Mouse (Mus musculus) heart, adult 9 months (tissue): ENCODE data around the gene Sfmbt1.
A peak's percentile ranks its signal among the peaks of the same experiment; 100 is the strongest.

ENCODE experiments used
- DNase-seq, 2 experiments: peaks; one replicate each; pipeline ENCODE4 v3.0.0; 2022; ENCODE audit warnings: low spot score in 2 of 2

Gene Sfmbt1

GRCm38 (mm10) chr14:30825021-30825475 lies 110.4 kb downstream of the Sfmbt1 start:
- no peak for DNase-seq

GRCm38 (mm10) chr14:30825476-30826131 lies 111.0 kb downstream of the Sfmbt1 start, which contains the start of gene Tmem110:
Gene Tmem110 (plus strand): TSS chr14:30825590.
- peak; percentile 82 to 86 for DNase-seq

GRCm38 (mm10) chr14:30826174-30827140 lies 111.8 kb downstream of the Sfmbt1 start:
- no peak for DNase-seq

- DNase-seq = no peak
These were observed 112.8 kb downstream of the Sfmbt1 start for GRCm38 (mm10) chr14:30827480-30827879.

- DNase-seq = peak; percentile 34 to 61
These were observed 113.4 kb downstream of the Sfmbt1 start for GRCm38 (mm10) chr14:30828077-30828476.

GRCm38 (mm10) chr14:30828635-30829460 lies 114.2 kb downstream of the Sfmbt1 start:
- DNase-seq = peak; percentile 81

GRCm38 (mm10) chr14:30837416-30837996 lies 122.9 kb downstream of the Sfmbt1 start:
- peak in 1 of 2 experiments; percentile 20 for DNase-seq

GRCm38 (mm10) chr14:30843701-30844100 lies 129.1 kb downstream of the Sfmbt1 start:
- no peak for DNase-seq

GRCm38 (mm10) chr14:30850504-30850903 lies 135.9 kb downstream of the Sfmbt1 start:
- DNase-seq = no peak

- DNase-seq = no peak
These were observed 137.7 kb downstream of the Sfmbt1 start for GRCm38 (mm10) chr14:30852325-30852724.

GRCm38 (mm10) chr14:30855316-30855715 lies 140.7 kb downstream of the Sfmbt1 start:
- no peak for DNase-seq

GRCm38 (mm10) chr14:30856885-30857507 lies 142.3 kb downstream of the Sfmbt1 start:
- no peak for DNase-seq

GRCm38 (mm10) chr14:30857990-30858389 lies 143.3 kb downstream of the Sfmbt1 start:
- DNase-seq = no peak

GRCm38 (mm10) chr14:30861421-30862125 lies 146.9 kb downstream of the Sfmbt1 start:
- no peak for DNase-seq

GRCm38 (mm10) chr14:30862368-30862767 lies 147.7 kb downstream of the Sfmbt1 start:
- no peak for DNase-seq

GRCm38 (mm10) chr14:30865311-30865710 lies 150.7 kb downstream of the Sfmbt1 start:
- no peak for DNase-seq

GRCm38 (mm10) chr14:30867042-30867441 lies 152.4 kb downstream of the Sfmbt1 start:
- DNase-seq = peak; percentile 53 to 79

GRCm38 (mm10) chr14:30868826-30869225 lies 154.2 kb downstream of the Sfmbt1 start:
- no peak for DNase-seq

GRCm38 (mm10) chr14:30869391-30869801 lies 154.7 kb downstream of the Sfmbt1 start:
- DNase-seq = peak; percentile 66 to 84
